Mouse (Mus musculus) heart, embryonic 11.5 days (tissue): Measurements from ENCODE around the gene Pfkfb4. TPM values are rescaled to one million over a fixed set of nuclear protein-coding genes. Genes with fewer than 3 reads are reported as not detected.

Experiments used
- ATAC-seq: fragments of 200-750 bp; cut with Nextera tagmentation; replicated peaks from 2 replicates; pipeline ENCODE4 v1.8.0; 2017; ENCODE audit warnings: moderate library complexity; ENCODE audit not compliant: insufficient number of reproducible peaks, low FRiP score, low TSS enrichment
- H3K27ac ChIP-seq: fragments of 300-500 bp; sonication (generic); 2 replicates; pipeline ENCODE4 v1.5.1; 2014; ENCODE audit warnings: mild to moderate bottlenecking, low read depth, low read length
- H3K27me3 ChIP-seq: fragments of 300-500 bp; sonication (generic); 2 replicates; pipeline ENCODE4 v1.6.1; 2014; ENCODE audit warnings: mild to moderate bottlenecking, low read length, mixed read lengths; ENCODE audit not compliant: control insufficient read depth, insufficient read depth
- H3K36me3 ChIP-seq: fragments of 300-500 bp; sonication (generic); 2 replicates; pipeline ENCODE4 v1.6.1; 2014; ENCODE audit warnings: mild to moderate bottlenecking, low read length, moderate library complexity, mixed read lengths; ENCODE audit not compliant: control insufficient read depth, insufficient read depth
- H3K4me1 ChIP-seq: fragments of 300-500 bp; sonication (generic); 2 replicates; pipeline ENCODE4 v1.6.1; 2014; ENCODE audit warnings: low read length; ENCODE audit not compliant: control insufficient read depth, insufficient read depth
- H3K4me2 ChIP-seq: fragments of 300-500 bp; sonication (generic); 2 replicates; pipeline ENCODE4 v1.6.1; 2014; ENCODE audit warnings: mild to moderate bottlenecking, moderate library complexity
- H3K4me3 ChIP-seq: fragments of 300-500 bp; sonication (generic); 2 replicates; pipeline ENCODE4 v1.5.1; 2014; ENCODE audit warnings: low read depth, low read length
- H3K9ac ChIP-seq: fragments of 300-500 bp; sonication (generic); 2 replicates; pipeline ENCODE4 v1.6.1; 2014; ENCODE audit warnings: mild to moderate bottlenecking, low read depth, low read length, moderate library complexity
- H3K9me3 ChIP-seq: fragments of 300-500 bp; sonication (generic); replicated peaks from 2 replicates; pipeline ENCODE4 v1.6.1; 2016; ENCODE audit warnings: low read length; ENCODE audit not compliant: control insufficient read depth
- WGBS: fragments of 180-500 bp; shearing (Covaris S2); extraction: QIAGEN DNeasy Blood & Tissue Kit; methylation state at CpG from one replicate; pipeline ENCODE4 v1.1.7; 2014; ENCODE audit not compliant: insufficient replicate concordance; 5-methylcytosine and 5-hydroxymethylcytosine counted together
- polyA plus RNA-seq: library from polyadenylated mRNA; unstranded; fragments of >200 nt; fragmentation: Nextera tagmentation; extraction: Ambion mirVana; gene quantifications from 2 replicates; pipeline ENCODE4 v1.2.1, GENCODE M21; 2014

Pfkfb4 gene
- polyA plus RNA-seq, 1 experiment from 2014 or later, result 4.5 TPM

- Histone ChIP-seq H3K4me2 (peak overlapping the region; percentile 60), H3K4me3 (peak overlapping the region; percentile 32), H3K36me3 (peaks cover 18% of the 10 kb centered on the region), H3K4me1 (peaks cover 21% of the 10 kb centered on the region), H3K9me3 (no peaks in the 10 kb centered on the region), H3K9ac (peak overlapping the region; percentile 16; the same call in 1 of the 2 replicates), H3K27me3 (no peaks in the 10 kb centered on the region), H3K27ac (peak overlapping the region; percentile 70)
- 88% methylated on average over 12 of the region's 12 CpGs for WGBS
- no peak for ATAC-seq
These were observed 63.9 kb downstream of the Pfkfb4 start for GRCm38 (mm10) chr9:109055271-109056030.

- H3K4me1 ChIP-seq, result peaks cover 21% of the 10 kb centered on the region
- H3K4me3 ChIP-seq, result no peak overlapping the region
- no peak overlapping the region for H3K27ac ChIP-seq
- no peak for ATAC-seq
- no peak overlapping the region for H3K4me2 ChIP-seq
- H3K36me3 ChIP-seq, result peaks cover 18% of the 10 kb centered on the region
- no peaks in the 10 kb centered on the region for H3K9me3 ChIP-seq
- no peaks in the 10 kb centered on the region for H3K27me3 ChIP-seq
- no peak overlapping the region for H3K9ac ChIP-seq
- WGBS, result 92% methylated on average over 17 of the region's 17 CpGs
These were observed 64.6 kb downstream of the Pfkfb4 start for GRCm38 (mm10) chr9:109056081-109056690.

GRCm38 (mm10) chr9:109056916-109057315, 65.3 kb downstream of the Pfkfb4 start:
- Histone ChIP-seq H3K4me1 (peaks cover 21% of the 10 kb centered on the region), H3K4me3 (no peak overlapping the region), H3K9me3 (no peaks in the 10 kb centered on the region), H3K9ac (no peak overlapping the region), H3K27ac (no peak overlapping the region), H3K27me3 (no peaks in the 10 kb centered on the region), H3K4me2 (no peak overlapping the region), H3K36me3 (peaks cover 18% of the 10 kb centered on the region)
- WGBS, result 83% methylated on average over 4 of the region's 4 CpGs
- ATAC-seq, result no peak

GRCm38 (mm10) chr9:109057543-109057942, 66.0 kb downstream of the Pfkfb4 start:
- H3K27ac ChIP-seq, result no peak overlapping the region
- H3K27me3 ChIP-seq, result no peaks in the 10 kb centered on the region
- H3K4me3 ChIP-seq, result no peak overlapping the region
- H3K36me3 ChIP-seq, result peaks cover 18% of the 10 kb centered on the region
- ATAC-seq, result no peak
- H3K9me3 ChIP-seq, result no peaks in the 10 kb centered on the region
- no peak overlapping the region for H3K9ac ChIP-seq
- 86% methylated on average over 5 of the region's 5 CpGs for WGBS
- peaks cover 21% of the 10 kb centered on the region for H3K4me1 ChIP-seq
- no peak overlapping the region for H3K4me2 ChIP-seq

- peak overlapping the region; percentile 53 for H3K9ac ChIP-seq
- WGBS, result 91% methylated on average over 19 of the region's 19 CpGs
- H3K4me2 ChIP-seq, result peak overlapping the region; percentile 67
- peaks cover 21% of the 10 kb centered on the region for H3K4me1 ChIP-seq
- H3K9me3 ChIP-seq, result no peaks in the 10 kb centered on the region
- H3K4me3 ChIP-seq, result no peak overlapping the region
- H3K36me3 ChIP-seq, result peaks cover 18% of the 10 kb centered on the region
- H3K27me3 ChIP-seq, result no peaks in the 10 kb centered on the region
- ATAC-seq, result no peak
- H3K27ac ChIP-seq, result peak overlapping the region; percentile 81; the same call in 1 of the 2 replicates
These were observed 66.6 kb downstream of the Pfkfb4 start for GRCm38 (mm10) chr9:109058006-109058765.

DNA sequence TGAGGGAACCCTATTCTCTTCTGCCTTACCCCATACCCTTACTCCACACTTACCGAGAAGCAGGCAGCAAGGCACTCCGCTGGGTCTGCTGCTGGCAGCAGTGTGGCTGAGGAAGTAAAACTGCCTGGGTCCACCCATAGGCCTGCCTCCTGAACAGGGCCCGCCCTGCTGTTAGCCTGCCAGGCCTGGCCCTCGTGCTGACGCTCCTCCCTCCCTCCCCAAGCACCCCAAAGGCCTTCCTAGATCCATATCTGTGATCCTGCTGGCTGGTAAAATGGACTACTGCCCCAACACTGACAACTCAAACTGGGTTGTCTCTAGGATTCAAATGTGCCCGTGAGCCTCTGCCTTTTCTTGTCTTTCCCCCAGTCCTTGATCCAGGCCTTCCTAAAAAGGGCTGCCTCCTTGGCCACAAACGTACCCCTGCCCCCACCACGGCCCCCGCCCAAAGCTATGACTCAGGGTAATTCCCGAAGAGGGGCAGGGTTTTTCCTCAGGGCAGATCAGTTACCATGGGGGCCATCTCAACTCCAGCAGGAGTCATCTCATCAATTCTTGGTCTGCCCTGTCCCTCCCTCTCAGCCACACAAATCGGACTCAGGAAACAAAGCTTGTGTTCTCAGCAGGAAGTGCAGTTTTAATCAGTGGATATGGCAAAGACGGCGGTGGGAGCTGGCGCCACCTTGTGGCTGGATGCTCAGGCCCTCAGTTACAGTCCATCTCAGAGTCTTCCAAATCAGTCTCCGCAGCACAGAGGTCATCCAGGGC, 67.7 kb downstream of the Pfkfb4 start, which contains the start of gene Trex1:
Trex1 (minus strand) TSS at position 599 of the 768 bp plus-strand sequence.
- Histone ChIP-seq H3K4me2 (peak within 1 kb of the TSS; percentile 67), H3K9me3 (no peaks in the 10 kb centered on the region), H3K4me1 (peaks cover 20% of the 10 kb centered on the region), H3K9ac (peak within 1 kb of the TSS; percentile 53), H3K27me3 (no peaks in the 10 kb centered on the region), H3K27ac (peak within 1 kb of the TSS; percentile 81), H3K36me3 (peaks cover 23% of the 10 kb centered on the region), H3K4me3 (peak within 1 kb of the TSS; percentile 38)
- 14% methylated on average over 15 of the region's 15 CpGs for WGBS
- peak; percentile 86 for ATAC-seq

DNA sequence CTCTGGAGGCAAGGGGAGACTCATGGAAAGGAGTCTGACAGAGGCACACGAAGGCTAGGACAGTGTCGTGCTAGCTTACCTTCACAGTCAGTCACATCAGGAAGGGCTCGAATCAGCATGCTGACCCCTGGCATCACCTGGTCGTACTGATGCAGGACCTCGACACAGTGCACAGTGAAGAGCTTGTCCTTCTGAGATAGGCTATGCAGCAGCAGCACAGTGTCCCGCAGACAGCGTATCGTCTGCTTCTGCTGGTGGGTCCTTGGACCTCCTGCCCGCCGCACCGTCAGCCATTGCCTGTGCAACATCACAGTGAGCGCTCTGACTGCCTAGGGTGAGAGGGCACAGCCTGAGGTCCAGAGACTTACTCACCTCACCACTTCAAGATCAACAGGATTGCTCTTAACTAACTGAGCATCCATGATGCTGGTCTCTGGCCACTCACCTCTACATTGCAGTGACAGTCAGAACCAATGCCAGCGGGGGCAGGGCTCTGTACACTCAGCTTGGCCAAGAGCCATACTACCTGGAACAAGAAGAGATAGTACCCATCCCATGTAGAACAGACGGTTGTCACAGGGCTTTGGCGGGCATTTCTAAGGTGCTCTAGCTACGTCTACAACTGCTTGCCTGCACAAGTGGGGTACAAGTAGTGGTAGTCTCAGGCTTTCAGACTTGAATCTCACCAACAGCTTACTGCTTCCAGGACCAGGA, 68.8 kb downstream of the Pfkfb4 start:
- H3K27ac ChIP-seq, result peak overlapping the region; percentile 81; the same call in 1 of the 2 replicates
- peaks cover 30% of the 10 kb centered on the region for H3K36me3 ChIP-seq
- WGBS, result 91% methylated on average over 16 of the region's 16 CpGs

More for the DNA sequence above, 68.8 kb downstream of the Pfkfb4 start:
- no peaks in the 10 kb centered on the region for H3K9me3 ChIP-seq
- no peak for ATAC-seq
- no peak overlapping the region for H3K4me2 ChIP-seq
- no peak overlapping the region for H3K9ac ChIP-seq
- H3K4me1 ChIP-seq, result peaks cover 15% of the 10 kb centered on the region
- no peaks in the 10 kb centered on the region for H3K27me3 ChIP-seq
- H3K4me3 ChIP-seq, result no peak overlapping the region
